Mouse (Mus musculus) CH12F3 (cell line): ENCODE data around the gene Fam98c.
"Not testable (repeated sequence)": the region's sequence is repeated elsewhere in the genome, so short reads cannot be mapped to it uniquely, and the experiment has no call there.

Source experiments
- in situ Hi-C: fragments of 300-500 bp; cut with MboI; formaldehyde crosslinking; loops from 2 replicates; pipeline ENCODE4 v1.14.3; 2020; ENCODE audit warnings: low sequenced_read_pairs

Gene Fam98c

GRCm38 (mm10) chr7:29162294-29162693 lies 6.3 kb upstream of the Fam98c start:
- in situ Hi-C loops: no loop called here

GRCm38 (mm10) chr7:29158264-29158663 lies 2.2 kb upstream of the Fam98c start:
- in situ Hi-C loops: no loop called here

- in situ Hi-C loops: no loop called here
Measured at GRCm38 (mm10) chr7:29155196-29155837, 717 bp downstream of the Fam98c start.

GRCm38 (mm10) chr7:29154018-29154720 lies 1.9 kb downstream of the Fam98c start:
- in situ Hi-C loops: no loop called here

GRCm38 (mm10) chr7:29151486-29151885 lies 4.5 kb downstream of the Fam98c start:
- in situ Hi-C loops: no loop called here

- in situ Hi-C loops: no loop called here
Measured at GRCm38 (mm10) chr7:29148771-29149170, 7.3 kb downstream of the Fam98c start.

- in situ Hi-C loops: no loop called here
Measured at GRCm38 (mm10) chr7:29146625-29147367, 9.2 kb downstream of the Fam98c start.

- in situ Hi-C loops: no loop called here
Measured at GRCm38 (mm10) chr7:29144006-29144405, 12.0 kb downstream of the Fam98c start.

GRCm38 (mm10) chr7:29141416-29141815 lies 14.6 kb downstream of the Fam98c start:
- in situ Hi-C loops: no loop called here

- in situ Hi-C loops: not testable (repeated sequence)
Measured at GRCm38 (mm10) chr7:29139237-29139636, 16.8 kb downstream of the Fam98c start.

- in situ Hi-C loops: no loop called here
Measured at GRCm38 (mm10) chr7:29137429-29137828, 18.6 kb downstream of the Fam98c start.

- in situ Hi-C loops: no loop called here
Measured at GRCm38 (mm10) chr7:29134693-29135386, 21.2 kb downstream of the Fam98c start, which contains the start of gene Rasgrp4. TSS of gene Rasgrp4 (plus strand) at chr7:29134851.

GRCm38 (mm10) chr7:29134230-29134629 lies 21.8 kb downstream of the Fam98c start:
- in situ Hi-C loops: no loop called here

GRCm38 (mm10) chr7:29128725-29129124 lies 27.3 kb downstream of the Fam98c start:
- in situ Hi-C loops: no loop called here

GRCm38 (mm10) chr7:29126173-29126915 lies 29.7 kb downstream of the Fam98c start:
- in situ Hi-C loops: no loop called here

- in situ Hi-C loops: no loop called here
Measured at GRCm38 (mm10) chr7:29124970-29125369, 31.1 kb downstream of the Fam98c start, which contains the start of gene Ryr1. TSS of gene Ryr1 (minus strand) at chr7:29125179.

GRCm38 (mm10) chr7:29123531-29124358 lies 32.3 kb downstream of the Fam98c start:
- in situ Hi-C loops: no loop called here

- in situ Hi-C loops: no loop called here
Measured at GRCm38 (mm10) chr7:29122821-29123220, 33.2 kb downstream of the Fam98c start.

GRCm38 (mm10) chr7:29119526-29119925 lies 36.5 kb downstream of the Fam98c start:
- in situ Hi-C loops: no loop called here
